Mouse (Mus musculus) right cerebral cortex, postnatal 10 days (tissue): ENCODE data around the gene Chadl.

Experiments used
- DNase-seq, 2 experiments: peaks; one replicate each; pipeline ENCODE4 v3.0.0; 2021; ENCODE audit warnings: low spot score in 2 of 2

The Chadl gene

GRCm38 (mm10) chr15:81700601-81701000, 3.5 kb upstream of the Chadl start:
- no peak for DNase-seq

- no peak for DNase-seq
These were observed 3.1 kb upstream of the Chadl start for GRCm38 (mm10) chr15:81700161-81700560.

- DNase-seq: no peak
These were observed 1.4 kb upstream of the Chadl start for GRCm38 (mm10) chr15:81698532-81698931.

- peak in 1 of 2 experiments; percentile 44 for DNase-seq
These were observed 760 bp upstream of the Chadl start for GRCm38 (mm10) chr15:81697847-81698246.

GRCm38 (mm10) chr15:81694891-81695290, 2.2 kb downstream of the Chadl start:
- DNase-seq: no peak

- peak; percentile 83 to 86 for DNase-seq
These were observed 2.9 kb downstream of the Chadl start for GRCm38 (mm10) chr15:81693967-81694881.

GRCm38 (mm10) chr15:81693366-81693966, 3.6 kb downstream of the Chadl start:
- DNase-seq: peak in 1 of 2 experiments; percentile 52

GRCm38 (mm10) chr15:81680301-81680805, 16.7 kb downstream of the Chadl start:
- no peak for DNase-seq

GRCm38 (mm10) chr15:81676637-81677036, 20.4 kb downstream of the Chadl start:
- DNase-seq: no peak

GRCm38 (mm10) chr15:81670231-81670640, 26.9 kb downstream of the Chadl start:
- DNase-seq: peak; percentile 54 to 58

GRCm38 (mm10) chr15:81666957-81667356, 30.1 kb downstream of the Chadl start:
- DNase-seq: no peak

- peak; percentile 96 to 97 for DNase-seq
These were observed 33.2 kb downstream of the Chadl start, which contains the start of gene L3mbtl2 for GRCm38 (mm10) chr15:81663697-81664561. Gene L3mbtl2 (plus strand): TSS chr15:81663889.

GRCm38 (mm10) chr15:81663281-81663680, 33.8 kb downstream of the Chadl start:
- DNase-seq: no peak

GRCm38 (mm10) chr15:81661701-81662100, 35.4 kb downstream of the Chadl start:
- DNase-seq: no peak

- DNase-seq: peak in 1 of 2 experiments; percentile 39
These were observed 46.5 kb downstream of the Chadl start for GRCm38 (mm10) chr15:81650636-81651035.

- no peak for DNase-seq
These were observed 47.3 kb downstream of the Chadl start for GRCm38 (mm10) chr15:81649516-81650455.
